Mouse (Mus musculus) spleen, postnatal 4 days (tissue): ENCODE measurements around the gene Stau1.
"Not testable (repeated sequence)": the region's sequence is repeated elsewhere in the genome, so short reads cannot be mapped to it uniquely, and the experiment has no call there.

Experiments
- DNase-seq, 2 experiments: peaks; one replicate each; pipeline ENCODE4 v3.0.0; 2022; ENCODE audit warnings: low spot score in 2 of 2

Stau1 gene

DNA sequence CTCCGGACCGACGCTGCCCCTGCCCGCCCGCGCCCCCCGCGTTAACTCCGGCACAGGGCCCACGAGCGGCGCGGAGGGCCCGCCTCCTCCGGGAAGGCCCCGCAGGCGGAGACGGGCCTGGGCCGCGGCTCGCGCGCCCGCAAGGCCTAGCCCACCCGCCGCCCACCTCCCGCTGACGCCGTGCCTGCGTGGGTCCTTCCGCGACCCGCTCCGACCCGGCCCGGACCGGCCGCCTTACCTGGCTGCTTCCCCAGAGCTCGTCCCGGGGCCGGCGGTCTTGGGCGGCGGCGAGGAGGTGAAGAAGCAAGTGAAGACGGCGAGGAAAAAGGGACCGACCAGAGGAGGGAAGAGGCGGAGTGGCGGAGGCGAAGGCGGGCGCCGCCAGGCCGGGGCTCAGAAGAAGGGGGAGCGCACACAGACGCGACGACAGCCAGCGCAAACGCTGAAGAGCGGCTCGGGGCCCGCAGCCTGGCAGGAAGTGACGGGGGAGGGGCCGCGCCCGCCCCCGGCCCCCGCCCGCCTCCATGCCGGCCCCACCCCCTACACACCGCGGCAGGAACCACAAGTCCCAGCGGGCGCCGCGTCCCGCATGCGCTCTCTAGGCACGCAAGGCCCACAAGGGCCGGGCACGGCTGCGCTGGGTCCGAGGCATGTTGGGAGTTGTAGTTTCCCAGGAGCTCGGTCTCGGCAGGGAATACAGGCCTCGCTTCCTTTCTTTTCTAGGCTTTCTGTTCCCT lies at the start of gene Stau1:
Stau1 (minus strand) TSS at position 504 of the 737 bp plus-strand sequence.
- DNase-seq: peak; percentile 93 to 96

DNA sequence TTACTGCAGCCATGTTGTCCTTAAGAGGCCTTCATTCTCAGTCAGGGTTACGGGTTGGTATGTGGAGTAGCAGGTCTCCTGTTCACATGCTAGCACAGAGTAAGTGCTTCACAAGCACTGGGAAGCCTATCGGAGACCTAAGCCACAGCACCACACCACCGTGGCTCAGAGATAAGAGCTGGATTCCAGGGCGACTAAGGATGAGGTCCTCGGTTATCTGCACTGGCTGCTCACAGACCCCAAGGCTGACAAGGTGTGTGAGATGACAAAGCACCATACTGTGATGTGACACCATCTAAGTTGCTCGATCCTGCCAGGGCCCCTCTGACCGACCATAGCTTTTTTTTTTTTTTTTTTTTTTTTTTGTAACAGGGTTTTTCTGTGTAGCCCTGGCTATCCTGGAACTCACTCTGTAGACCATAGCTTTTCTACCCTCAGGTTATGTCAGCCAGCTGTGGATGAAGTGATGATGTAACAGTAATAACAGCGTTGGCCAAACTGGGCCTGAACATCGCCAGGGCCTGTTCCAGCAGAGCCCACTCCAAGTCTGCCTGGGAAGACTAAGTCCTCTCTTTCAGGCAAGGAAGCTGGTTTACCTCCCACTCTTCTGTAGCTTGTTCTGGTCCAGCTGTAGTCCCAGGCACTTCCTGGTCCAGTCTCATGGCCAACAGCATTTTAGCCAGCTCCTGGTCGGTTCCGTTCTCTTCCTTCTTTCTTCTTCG lies 47.5 kb upstream of the Stau1 start:
- peak; percentile 77 to 78 for DNase-seq

DNA sequence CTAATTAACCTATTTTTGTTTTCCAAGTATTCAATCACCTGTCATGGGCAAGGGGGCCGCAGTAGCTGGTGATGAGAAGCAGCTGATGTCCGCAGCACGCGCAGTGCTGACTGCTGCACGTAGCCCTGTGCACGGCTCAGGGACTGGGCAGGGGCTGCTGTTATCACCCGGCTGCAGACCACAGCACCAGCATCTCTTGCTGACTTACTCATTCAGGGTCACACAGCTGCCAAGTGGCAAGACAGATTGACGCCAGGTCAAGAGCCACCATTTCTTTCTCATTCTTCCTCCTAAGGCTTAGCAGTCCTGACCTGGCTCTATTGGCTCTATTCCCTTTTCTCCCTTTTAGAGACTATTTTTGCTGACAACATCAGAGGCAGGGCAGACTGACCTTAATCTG lies 43.3 kb upstream of the Stau1 start:
- DNase-seq: no peak

DNA sequence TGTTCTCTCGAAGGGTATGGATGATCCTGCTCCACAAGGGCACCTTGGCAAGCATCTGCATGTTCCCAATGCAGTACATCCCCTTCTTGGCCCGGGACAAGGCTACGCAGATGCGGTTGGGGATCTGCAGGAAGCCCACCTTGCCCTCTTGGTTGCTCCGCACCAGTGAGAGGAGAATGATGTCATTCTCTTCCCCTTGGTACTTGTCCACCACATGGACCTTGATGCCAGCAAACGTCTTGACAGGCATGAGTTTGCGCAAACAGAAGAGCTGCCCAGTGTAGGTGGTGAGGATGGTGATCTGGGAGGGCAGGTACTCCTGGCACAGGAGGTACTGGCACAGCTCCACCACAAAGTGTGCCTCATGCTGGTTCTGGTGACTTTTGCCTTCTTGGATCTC lies 42.6 kb upstream of the Stau1 start:
- DNase-seq: no peak

DNA sequence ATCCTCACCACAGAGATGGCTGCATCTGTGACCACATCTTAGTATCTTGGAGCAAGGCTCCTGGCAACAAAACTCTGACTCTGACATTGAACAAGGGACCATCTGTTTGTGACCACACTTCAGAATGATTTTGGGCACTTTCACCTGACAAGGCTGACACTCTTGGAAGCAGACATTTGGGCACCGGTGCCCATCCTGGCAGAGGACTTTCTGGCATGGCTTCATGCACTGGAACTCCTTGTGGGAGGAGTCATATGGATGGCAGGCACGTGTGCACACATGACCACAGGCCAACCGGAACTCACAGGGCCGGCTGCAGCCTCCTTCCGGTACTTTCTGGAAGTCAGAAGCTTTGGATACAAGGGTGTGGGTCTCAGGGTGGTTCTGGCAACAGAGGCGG lies 42.2 kb upstream of the Stau1 start:
- no peak for DNase-seq

GRCm38 (mm10) chr2:167037710-167038109 lies 41.6 kb upstream of the Stau1 start:
- DNase-seq: no peak

DNA sequence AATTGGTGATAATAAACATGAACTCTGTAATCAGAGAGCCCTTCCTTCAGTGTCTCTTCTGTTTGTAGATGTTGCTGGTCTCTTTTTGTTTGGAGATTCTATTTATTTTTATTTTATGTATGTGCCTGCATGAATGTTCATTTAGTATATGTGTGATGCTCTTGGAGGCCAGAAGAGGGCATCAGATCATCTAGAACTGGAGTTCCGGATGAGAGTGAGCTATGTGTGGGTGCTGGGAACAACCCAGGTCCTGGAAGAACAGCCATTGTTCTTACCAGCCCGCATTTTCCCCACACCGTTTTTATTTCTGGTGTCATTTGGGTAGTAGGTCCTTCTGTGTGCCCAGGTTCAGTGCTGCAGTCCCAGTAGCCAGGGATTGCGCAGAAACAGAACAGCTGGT lies 34.4 kb upstream of the Stau1 start:
- peak in 1 of 2 experiments; percentile 51 for DNase-seq

DNA sequence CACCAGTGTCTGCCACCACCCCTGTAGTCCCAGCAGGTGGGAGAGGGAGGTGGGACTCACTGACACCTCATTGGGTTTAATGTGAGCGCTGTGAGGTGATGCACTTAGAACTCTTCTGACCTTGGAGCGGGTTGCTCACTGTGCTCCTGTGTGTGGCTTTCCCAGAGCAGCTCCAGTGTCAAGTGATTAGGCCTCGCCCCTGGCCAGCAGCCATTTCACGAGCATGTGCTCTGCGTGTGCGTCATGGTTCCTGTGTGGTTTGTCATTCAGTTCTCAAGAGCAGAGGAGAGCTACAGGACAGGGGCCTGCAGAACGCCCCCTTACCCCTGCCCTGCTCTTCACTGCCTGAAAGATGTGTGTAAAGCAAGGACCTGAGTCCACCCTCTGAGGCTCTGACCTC lies 32.5 kb upstream of the Stau1 start:
- peak in 1 of 2 experiments; percentile 53 for DNase-seq

- peak in 1 of 2 experiments; percentile 42 for DNase-seq
These were observed 23.3 kb upstream of the Stau1 start for GRCm38 (mm10) chr2:167019396-167019795.

DNA sequence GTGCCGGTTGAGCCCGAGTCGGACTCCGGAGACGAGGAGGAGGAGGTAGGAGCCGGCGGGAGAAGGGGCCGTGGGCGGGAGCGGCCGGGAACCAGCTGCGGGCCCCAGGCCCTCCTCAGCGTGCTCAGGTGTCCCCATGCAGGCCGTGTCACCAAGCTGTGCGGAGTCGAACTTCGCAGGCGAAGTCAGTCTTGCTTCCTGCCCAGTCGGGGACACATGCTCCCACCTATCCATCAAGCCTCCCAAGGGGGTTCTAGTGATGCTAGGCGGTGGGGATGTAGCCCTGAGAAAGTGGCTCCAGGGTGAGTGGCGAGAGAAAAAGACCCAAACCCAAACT lies 19.3 kb upstream of the Stau1 start:
- no peak for DNase-seq

GRCm38 (mm10) chr2:167014702-167015381 lies 18.7 kb upstream of the Stau1 start, which contains the start of gene Ddx27:
TSS of gene Ddx27 (plus strand) at chr2:167015193.
- peak; percentile 90 to 96 for DNase-seq

GRCm38 (mm10) chr2:167010546-167010945 lies 14.4 kb upstream of the Stau1 start:
- no peak for DNase-seq

GRCm38 (mm10) chr2:167009483-167009882 lies 13.4 kb upstream of the Stau1 start:
- DNase-seq: no peak

DNA sequence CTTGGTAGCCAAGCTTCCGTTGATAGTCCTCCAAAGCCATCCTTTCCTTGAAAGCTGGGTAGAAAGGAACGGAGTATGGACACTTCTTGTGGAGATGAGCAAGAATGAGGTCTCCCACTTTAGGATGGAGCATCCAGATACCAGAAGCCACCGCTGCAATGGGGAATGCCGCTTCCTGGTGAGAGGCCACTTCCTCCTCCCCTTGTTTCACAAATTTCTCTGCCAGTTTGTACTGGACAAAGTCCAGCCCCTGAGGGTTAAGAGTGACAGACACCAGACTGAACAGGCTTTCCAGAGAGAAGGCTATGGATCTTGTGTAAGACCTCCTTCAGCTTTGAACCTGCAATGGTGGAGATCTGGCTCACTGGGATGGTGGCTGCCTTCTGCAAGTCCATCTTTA lies 11.5 kb upstream of the Stau1 start:
- not testable (repeated sequence) for DNase-seq

DNA sequence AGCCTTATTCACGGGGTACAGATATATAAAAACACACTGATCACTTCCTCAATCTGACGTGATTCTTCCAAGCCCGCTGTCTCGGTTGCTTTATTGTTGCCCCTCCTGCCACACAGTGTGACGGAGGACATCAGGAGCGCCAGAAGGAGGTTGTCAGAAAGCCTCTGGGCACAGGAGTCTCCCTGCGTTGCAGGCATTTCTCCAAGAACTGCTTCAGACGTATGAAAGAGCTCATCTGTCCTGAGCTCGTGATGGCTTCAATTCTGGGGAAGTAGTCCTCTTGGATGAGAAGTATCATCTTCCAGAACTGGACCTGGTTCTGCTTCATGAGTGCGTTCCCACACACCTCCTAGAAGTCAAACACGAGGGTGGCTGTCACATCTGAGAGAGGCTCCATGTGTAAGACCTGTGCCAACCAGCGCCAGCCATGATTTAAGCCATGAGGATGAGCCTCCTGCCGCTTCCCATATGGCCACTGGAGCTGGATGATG lies 10.9 kb upstream of the Stau1 start:
- DNase-seq: no peak

DNA sequence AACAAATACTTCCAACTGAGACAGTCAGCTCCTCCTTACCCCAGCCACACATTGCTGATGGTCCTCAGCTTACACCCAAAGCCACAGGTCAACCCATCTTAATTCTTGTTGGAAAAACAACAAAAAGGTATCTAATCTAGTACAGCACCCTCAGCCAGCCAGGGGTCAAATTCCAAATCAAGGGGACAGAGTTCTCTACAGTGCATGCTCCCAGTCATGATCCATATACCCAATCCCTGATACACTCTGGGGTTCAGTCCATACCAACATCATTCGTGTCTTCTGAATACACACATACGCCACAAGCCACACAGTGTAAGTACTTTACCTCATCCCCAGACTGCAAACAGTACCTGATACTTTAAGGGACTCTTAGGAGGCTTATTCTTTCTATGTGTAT lies 10.3 kb upstream of the Stau1 start:
- DNase-seq: no peak

GRCm38 (mm10) chr2:167004099-167004854 lies 8.2 kb upstream of the Stau1 start:
- DNase-seq: peak; percentile 68 to 77

GRCm38 (mm10) chr2:167001486-167001885 lies 5.4 kb upstream of the Stau1 start:
- no peak for DNase-seq

GRCm38 (mm10) chr2:166996533-166996894 lies 415 bp upstream of the Stau1 start:
- DNase-seq: no peak

DNA sequence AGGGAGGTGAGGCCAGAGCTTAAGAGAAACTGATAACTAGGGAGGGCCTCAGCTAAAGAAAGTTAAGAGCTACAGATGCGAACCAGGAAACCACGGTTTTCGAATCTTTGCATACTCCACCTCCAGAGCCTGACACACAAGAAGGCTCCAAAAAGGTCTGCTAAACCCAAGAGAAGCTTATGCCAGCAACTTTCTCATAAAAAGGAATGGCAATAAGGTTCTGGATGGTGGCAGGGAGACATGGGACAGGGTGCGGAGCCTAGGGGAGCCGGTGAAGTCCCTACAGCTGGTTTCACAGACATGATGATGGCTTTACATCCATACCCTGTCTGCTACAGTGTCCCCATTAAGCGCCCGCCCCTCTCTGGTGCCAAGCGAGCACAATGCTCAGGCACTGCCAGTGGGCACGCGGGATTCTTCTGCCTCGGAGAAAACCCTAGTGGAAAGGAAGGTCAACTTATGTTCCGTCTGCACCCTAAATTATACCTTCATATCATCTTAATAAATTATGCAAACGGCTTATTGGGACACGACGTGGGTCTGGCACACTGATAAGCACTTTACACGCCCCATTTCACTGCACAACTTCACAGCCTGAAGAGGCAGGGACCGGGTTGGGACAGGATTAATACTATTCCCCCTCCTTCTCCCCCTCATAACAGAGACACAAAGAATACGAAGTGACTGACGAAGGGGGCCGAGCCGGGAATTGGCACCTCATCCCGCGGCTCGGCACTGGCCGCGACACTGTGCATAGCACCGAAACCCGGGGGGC lies 891 bp downstream of the Stau1 start:
- peak; percentile 53 to 78 for DNase-seq

DNA sequence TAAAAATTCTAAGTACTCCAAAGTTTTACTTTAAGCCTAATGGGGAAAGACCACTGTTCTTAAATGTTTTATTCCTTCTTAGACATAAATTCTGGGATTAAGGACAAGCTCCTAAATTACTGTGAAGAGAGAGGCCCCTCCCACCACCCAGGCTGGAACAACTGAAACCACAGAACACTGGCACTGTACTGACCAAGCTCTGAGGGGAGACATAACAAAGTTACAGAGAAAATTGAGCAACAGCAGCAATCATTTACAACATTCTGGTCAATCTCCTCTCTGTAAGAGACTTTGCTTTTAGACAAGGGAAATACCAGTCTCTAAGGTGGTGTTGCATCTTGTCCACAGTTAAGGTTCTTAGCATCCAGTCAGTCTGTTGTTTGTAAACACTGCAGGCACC lies 4.2 kb downstream of the Stau1 start:
- no peak for DNase-seq
